Mouse (Mus musculus) spleen, postnatal 14 days (tissue): Measurements from ENCODE around the gene Rab15.
"Not testable (repeated sequence)": the region's sequence is repeated elsewhere in the genome, so short reads cannot be mapped to it uniquely, and the experiment has no call there.

Source experiments
- DNase-seq, 2 experiments: peaks; one replicate each; pipeline ENCODE4 v3.0.0; 2021 to 2022; ENCODE audit warnings: low spot score in 2 of 2

Gene Rab15

GRCm38 (mm10) chr12:76822651-76823041 is at the start of gene Rab15:
Rab15 (minus strand) TSS chr12:76822908.
- no peak for DNase-seq

GRCm38 (mm10) chr12:76869561-76869960 is 46.9 kb upstream of the Rab15 start:
- no peak for DNase-seq

DNA sequence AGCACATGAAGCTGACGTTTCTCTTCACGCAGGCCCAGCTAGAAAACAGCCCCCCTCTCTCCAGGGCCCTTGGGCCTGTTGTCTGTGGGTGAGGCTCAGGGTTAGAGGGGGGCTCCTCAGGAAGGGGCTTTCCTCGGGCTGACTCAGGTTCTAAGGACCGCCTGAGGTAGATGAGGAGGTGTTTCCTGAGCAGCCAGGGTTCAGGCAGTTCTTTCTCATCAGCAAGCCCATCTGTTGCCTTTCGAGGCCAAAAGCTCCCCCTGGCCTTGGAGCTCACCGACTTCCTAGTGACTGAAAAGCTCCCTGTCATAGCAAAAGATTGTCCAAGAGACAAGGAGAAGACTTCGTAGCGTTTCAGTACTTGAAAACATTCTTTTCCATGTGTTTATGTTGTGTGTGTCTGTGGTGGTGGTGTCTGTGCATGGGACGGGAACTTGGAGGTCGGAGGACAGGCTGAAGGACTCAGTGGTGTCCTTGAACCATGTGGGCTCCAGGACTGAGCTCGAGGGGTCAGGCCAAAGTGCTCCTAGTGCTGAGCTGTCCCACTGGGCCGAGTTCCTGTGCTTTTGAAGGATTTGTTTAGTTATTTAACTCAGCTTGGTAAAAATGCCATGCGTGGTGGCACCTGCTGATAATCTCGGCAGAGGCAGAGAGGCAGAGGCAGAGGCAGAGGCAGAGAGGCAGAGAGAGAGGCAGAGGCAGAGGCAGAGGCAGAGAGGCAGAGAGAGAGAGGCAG is 45.9 kb upstream of the Rab15 start:
- no peak for DNase-seq

DNA sequence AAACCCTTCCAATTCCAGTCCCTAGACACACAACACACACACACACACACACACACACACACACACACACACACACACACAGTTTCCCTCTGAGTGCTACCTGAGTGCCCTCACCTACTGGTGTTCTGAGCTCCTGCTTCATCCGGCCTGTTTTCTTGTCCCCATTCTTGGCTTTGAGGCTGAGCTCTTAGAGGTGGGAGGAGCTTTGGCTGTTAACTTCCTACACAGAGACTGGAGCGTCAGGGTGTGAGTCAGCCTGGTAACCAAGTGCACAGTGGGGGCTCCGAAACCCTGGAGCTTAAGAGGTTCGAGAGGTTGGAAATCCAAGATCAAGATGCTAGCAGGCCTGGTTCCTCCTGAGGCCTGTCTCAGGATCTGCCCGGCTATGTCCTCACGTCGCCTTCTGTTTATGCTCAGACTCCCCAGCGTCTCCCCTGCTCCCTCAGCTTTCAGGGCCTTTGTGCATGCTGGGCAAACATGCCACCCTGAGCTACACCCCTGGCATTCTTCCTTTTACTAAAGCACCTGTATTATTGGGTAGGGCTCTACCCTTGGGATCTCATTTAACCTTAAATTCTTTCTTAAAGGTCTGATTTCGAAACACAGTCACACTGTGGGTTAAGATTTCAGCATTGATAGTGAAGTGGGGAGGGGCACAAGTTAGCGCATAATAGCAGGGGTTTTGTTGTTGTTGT is 45.0 kb upstream of the Rab15 start:
- DNase-seq, result no peak

GRCm38 (mm10) chr12:76865266-76865665 is 42.6 kb upstream of the Rab15 start:
- DNase-seq, result no peak

GRCm38 (mm10) chr12:76863651-76864050 is 40.9 kb upstream of the Rab15 start:
- DNase-seq, result no peak

DNA sequence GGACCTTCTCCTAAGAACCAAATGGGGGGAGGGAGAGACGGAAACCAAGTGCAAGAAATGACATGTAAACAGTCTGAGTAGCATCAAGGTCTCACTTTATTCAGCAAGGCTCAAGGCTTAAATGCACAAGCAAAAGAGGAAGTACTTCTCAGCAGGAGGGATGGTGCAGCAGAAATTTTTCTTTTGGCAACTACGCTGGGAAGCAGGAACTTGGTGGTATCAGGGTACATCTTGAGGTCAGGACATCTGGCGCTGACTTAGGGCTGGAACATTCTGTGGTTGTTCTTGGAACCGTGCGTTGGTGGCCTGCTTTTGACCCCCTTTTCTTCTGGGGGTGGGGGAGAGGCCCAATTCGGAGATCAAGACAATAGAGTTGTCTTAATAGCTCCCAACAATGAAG is 36.1 kb upstream of the Rab15 start:
- not testable (repeated sequence) for DNase-seq

GRCm38 (mm10) chr12:76857087-76857486 is 34.4 kb upstream of the Rab15 start:
- DNase-seq, result no peak

- no peak for DNase-seq
Measured at GRCm38 (mm10) chr12:76853378-76854142, 30.9 kb upstream of the Rab15 start.

DNA sequence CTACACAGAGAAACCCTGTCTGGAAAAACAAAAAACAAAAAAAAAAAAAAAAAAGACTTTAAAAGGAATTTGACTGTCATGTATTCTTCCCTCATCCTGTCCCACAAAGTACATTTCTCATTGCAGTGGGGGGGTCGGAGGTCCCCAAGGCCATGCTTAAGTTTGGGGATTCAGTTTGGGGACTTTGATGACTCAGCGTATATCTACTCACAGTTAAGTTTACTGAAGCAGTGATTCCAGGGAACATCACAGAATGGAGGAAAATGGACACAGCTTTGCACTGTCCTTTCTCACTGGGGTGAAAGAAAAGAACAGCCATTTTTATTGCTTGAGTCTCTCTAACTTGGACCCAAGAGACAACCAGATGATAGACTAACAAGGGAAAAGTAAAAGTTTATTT is 29.7 kb upstream of the Rab15 start:
- DNase-seq, result no peak

DNA sequence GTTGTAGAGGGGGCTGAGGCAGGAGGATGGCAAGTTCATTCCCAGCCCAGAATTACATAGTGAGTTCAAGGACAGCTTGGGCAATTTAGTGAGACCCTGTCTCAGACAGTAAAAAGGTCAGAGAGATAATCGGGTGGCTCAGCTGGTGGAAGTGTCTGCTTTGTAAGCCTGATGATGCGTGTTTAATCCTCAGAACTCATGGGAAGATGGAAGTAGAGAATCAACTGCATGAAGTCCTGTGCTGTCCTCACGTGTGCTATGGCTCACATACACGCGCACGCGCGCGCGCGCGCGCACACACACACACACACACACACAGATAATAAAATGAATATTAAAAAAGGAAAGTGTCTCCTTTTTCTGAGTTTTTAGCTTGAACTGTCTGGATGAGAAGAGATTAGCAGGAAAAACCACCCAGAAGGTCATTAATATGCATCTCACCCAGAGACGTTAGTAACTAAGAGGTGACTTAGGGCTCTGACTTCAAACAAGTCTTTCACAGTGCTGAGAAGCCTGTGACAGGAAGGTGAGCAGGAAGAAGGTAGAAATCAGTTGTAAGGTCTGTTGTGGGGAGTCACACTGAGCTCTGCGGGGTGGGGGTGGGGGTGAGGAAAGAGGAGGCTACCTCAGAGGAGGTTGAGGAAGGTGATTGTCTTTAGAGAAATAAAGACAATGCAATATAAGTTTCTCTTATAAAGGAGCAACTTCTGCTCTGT is 21.8 kb upstream of the Rab15 start:
- DNase-seq, result no peak

GRCm38 (mm10) chr12:76840081-76840480 is 17.4 kb upstream of the Rab15 start:
- DNase-seq, result no peak

DNA sequence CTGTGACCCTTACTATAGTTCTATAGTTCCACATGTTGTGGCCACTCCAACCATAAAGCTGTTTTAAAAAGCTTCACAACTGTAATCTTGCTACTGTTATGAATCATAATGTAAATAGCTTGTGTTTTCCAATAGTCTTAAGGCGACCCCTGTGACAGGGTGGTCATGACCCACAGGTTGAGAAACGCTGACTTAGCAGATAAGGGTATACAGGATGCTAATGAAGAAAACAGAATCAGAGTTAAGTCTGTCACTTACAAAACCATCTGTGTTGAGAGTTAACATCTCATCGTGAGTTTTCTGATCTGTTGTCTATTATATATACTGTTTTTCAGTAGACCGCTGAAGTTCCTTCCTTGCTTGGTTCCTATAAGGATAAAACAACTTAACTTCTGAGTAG is 16.6 kb upstream of the Rab15 start:
- no peak for DNase-seq

DNA sequence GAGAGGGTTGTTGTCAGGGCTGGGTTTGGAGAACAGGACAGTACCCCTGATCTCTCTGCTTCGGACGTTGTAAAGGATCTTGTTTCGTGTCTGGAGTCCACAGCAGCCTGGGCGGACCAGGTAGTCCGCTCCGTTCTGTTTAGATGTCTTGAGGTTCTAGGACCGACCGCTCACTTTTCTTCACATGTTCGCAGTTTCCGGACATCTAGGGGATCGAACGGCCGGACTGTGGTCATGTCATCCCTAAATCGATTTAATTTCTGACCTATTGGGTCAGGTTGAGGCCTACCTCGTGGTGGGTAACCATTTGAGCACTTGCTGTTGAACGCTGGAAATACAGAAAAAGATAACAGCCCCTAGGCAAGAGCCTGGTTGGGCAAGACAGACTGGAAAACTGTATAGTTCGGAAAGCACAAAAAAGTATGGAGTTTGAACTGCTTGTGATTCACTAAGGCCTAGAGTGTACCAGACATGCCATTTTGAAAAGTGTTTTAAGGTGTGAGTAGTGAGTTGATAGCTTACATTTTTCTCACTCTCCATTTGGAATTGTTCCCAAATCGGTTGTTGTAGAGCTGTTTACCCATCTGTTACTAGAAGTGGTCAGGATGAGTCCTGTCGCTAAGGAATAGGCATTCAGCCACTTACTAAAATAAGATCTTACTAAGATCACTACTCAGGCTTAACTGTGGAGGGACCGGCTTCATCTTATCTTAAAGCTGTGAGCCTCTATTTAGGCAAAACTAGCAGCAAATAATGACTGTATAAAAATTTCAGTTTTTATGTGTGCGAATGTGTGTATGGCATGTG is 15.3 kb upstream of the Rab15 start:
- DNase-seq, result no peak

DNA sequence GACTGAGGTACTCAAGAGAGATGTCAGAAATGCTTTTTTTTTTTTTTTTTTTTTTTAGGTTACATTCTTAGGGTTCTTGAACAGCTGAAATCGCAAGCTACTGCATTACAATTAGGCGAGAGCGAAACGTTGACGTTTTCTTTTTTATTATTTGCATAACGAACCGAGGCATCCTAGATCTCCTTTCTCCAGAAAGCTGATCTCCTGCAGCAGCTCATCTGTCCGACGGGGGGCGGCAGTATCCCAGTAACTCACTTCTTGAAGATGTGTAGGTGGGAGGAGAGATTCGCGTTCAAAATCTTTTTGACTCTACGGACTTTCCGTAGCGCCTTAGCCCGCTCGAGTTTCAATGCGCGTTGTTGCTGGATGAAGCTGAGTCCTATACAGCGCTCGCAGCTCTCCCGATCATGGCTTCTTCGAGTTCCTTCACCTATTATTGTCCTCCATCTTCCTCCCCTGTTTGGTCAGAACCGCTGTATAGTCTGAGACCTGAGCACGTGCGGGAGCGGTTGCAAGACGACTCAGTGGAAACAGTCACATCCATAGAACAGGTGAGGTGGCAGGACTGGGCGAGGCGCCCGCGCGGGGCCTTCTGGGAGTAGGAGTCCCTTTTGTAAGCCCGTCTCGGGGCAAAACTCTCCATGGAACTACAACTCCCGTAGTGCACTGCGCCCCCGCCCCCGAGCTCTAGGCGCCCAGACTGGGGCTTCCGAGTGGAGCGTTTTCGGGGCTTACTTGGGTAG is 14.6 kb upstream of the Rab15 start:
- peak; percentile 90 to 94 for DNase-seq

DNA sequence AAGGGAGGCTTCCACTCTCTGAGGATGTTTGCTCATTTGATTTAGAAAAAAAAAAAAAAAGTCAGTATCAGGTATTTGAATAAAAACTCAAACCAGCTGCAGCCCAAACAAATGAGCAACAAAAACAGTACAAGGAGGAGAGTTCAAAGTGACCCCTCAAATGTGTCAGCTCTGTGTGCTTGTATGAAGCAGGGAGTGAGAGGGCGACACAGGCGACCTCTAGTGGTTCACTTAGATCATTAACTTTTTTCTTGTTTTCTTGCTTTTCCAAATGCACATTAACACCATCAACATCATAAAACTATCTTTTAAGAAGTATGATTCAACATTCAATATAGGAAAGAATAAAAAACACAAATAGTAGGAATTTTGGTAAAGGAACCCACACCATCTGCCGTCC is 10.0 kb upstream of the Rab15 start:
- DNase-seq, result no peak

DNA sequence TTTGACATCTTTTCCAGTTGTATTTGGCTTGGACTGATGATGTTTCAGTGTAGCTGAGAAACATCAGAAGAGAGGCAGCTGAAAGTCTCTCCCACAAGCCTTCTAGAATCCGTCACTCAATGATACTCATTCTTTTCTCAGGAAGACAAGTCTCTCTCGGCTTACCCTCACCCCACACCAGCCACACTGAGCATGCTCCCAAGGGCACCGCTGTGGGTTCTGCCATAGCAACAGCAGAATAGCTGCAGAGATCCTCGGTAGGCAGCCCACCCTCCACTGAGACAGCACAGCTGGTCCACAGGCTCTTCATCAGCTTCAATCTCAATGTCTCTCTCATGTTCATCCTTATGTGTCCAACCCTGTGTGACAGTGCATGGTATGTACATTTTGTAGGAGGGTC is 2.6 kb upstream of the Rab15 start:
- DNase-seq, result no peak

DNA sequence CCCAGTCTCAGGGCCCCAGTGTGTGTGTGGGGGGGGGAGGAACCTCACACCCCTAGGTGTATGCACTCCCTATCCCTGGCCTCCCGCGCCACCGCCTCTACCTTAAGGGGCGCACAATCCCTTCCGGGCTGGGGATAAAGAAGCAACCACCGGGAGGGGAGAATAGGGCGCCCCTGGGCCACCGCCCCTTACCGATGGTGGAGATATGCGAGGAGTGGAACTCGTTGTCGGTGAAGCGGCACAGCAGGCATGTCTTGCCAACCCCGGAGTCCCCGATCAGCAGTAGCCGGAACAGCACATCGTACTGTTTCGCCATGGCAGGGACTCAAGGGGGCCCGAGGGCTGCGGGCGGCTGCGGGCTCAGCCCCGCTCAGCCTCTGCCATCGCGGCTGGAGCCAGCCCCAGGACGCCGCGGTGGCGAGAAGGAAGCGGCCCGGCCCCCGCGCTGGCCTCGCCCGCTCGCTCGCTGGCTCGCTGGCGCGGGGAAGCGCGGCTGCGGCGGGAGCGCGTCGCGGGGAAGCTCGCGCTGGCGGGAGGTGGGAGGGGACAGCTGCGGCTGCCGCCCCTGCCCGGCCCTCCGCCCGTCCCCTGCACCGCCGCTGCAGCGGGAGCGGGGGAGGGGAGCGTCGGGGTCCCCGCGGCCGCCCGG is 582 bp downstream of the Rab15 start:
- DNase-seq, result no peak

DNA sequence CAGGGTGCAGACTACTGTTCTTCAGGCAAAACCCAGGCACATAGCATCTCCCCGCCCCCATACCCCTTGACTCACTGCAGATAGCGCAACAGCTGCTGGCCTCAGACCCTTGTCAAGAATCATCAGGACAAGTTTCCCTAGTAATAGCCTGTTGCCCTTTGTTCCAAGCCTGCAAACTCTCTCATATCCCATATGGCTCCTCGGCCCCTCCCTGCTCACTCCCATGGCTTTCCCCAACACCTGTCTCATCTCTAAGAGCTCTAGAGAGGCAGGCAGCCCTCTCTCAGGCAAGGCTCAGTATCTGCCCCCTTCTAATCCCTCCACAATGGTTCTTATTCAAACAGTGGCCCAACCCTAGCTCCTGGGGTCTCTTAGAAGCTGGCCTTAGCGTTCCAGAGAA is 2.1 kb downstream of the Rab15 start:
- no peak for DNase-seq

DNA sequence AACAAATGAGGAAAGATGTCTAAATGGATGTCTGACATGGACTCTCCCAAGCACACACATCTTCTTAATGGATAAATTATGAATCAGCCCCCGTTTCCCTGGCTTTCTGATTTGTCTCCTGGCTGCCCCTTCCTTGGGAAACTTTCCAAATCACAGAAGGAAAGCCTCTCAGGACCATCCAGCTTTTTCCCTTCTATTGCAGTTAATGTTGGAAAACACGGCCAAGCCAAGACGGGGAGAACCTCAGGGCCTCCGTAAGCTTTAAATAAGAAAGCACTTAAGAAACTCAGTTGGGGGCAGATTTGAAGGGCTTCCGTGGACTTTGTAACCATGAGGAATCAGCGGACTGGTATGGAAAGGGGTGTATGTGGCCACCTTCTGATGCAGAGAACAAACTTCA is 2.9 kb downstream of the Rab15 start:
- no peak for DNase-seq
